Mouse (Mus musculus): ENCODE data around the gene Zscan5b. TPM values are rescaled to one million over a fixed set of nuclear protein-coding genes. Genes with fewer than 3 reads are reported as not detected.
"Not testable (repeated sequence)": the region's sequence is repeated elsewhere in the genome, so short reads cannot be mapped to it uniquely, and the experiment has no call there.

The Zscan5b gene
- polyA plus RNA-seq, 1 experiment from 2014 or later = not detected

- no peak for ATAC-seq (ENCODE audit: low FRiP score)
- no peak overlapping the region for H3K4me2 ChIP-seq
- H3K4me1 ChIP-seq (replicated peaks) = no peaks in the 10 kb centered on the region
- H3K4me3 ChIP-seq = no peak overlapping the region
- no peak overlapping the region for H3K27ac ChIP-seq
- no peaks in the 10 kb centered on the region for H3K27me3 ChIP-seq
- WGBS = 92% methylated on average over 5 of the region's 5 CpGs
- H3K36me3 ChIP-seq = no peaks in the 10 kb centered on the region
- no peaks in the 10 kb centered on the region for H3K9me3 ChIP-seq
- no peak overlapping the region for H3K9ac ChIP-seq
Measured at GRCm38 (mm10) chr7:6254451-6254850, 32.4 kb downstream of the Zscan5b start.

DNA sequence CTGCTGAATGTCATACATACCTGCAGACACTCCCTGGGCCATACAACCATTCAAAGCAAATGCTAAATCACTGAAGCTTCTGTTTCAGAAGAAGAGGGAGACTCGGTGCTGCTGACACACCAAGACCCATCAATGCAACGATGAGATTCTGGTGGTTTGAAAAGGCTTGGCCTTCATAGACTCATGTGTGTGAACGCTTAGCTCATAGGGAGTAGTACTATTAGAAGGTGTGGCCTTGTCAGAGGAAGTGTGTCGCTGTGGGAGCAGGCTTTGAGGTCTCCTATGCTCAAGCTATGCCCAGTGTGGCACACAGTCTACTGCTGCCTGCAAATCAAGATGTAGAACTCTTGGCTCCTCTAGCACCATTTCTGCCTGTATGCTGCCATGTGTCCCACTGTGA, 35.3 kb downstream of the Zscan5b start:
- Histone ChIP-seq H3K9ac (no peak overlapping the region), H3K4me1 (replicated peaks) (no peaks in the 10 kb centered on the region), H3K4me3 (no peak overlapping the region), H3K27ac (no peak overlapping the region), H3K4me2 (no peak overlapping the region), H3K36me3 (no peaks in the 10 kb centered on the region), H3K27me3 (no peaks in the 10 kb centered on the region), H3K9me3 (no peaks in the 10 kb centered on the region)
- ATAC-seq (ENCODE audit: low FRiP score) = no peak
- WGBS = 92% methylated on average over 4 of the region's 4 CpGs

- Histone ChIP-seq H3K9me3 (no peaks in the 10 kb centered on the region), H3K9ac (no peak overlapping the region), H3K4me2 (no peak overlapping the region), H3K4me1 (replicated peaks) (no peaks in the 10 kb centered on the region), H3K27ac (no peak overlapping the region), H3K4me3 (no peak overlapping the region), H3K36me3 (no peaks in the 10 kb centered on the region), H3K27me3 (no peaks in the 10 kb centered on the region)
- 28% methylated on average over 16 of the region's 16 CpGs for WGBS
- no peak for ATAC-seq (ENCODE audit: low FRiP score)
Measured at GRCm38 (mm10) chr7:6258232-6259220, 36.4 kb downstream of the Zscan5b start.

- not testable (repeated sequence) for H3K27me3 ChIP-seq
Measured at GRCm38 (mm10) chr7:6260004-6260403, 37.9 kb downstream of the Zscan5b start.

DNA sequence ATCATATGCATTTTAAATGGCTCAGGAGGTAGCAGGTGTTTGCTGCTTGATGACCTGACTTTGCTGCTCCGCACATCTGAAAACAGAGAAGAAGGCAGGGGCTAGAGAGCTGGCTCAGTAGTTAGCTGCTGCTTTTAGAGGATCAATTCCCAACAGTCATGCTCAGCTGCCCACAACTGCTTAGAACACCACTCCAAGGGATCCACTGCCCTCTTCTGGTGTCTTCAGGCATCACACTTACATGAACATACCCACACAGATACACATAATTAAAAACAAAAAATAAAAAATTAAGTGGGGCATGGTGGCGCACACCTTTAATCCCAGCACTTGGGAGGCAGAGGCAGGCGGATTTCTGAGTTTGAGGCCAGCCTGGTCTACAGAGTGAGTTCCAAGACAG, 40.0 kb downstream of the Zscan5b start:
- Histone ChIP-seq H3K9me3 (no peaks in the 10 kb centered on the region), H3K9ac (no peak overlapping the region), H3K36me3 (no peaks in the 10 kb centered on the region), H3K4me2 (no peak overlapping the region), H3K27me3 (no peaks in the 10 kb centered on the region), H3K4me3 (no peak overlapping the region), H3K27ac (no peak overlapping the region), H3K4me1 (replicated peaks) (no peaks in the 10 kb centered on the region)
- WGBS = 85% methylated on average over 3 of the region's 3 CpGs
- ATAC-seq (ENCODE audit: low FRiP score) = no peak

More at GRCm38 (mm10) chr7:6260004-6260403, 37.9 kb downstream of the Zscan5b start:
- H3K4me3 ChIP-seq; ATAC-seq (ENCODE audit: low FRiP score); H3K4me2 ChIP-seq; H3K27ac ChIP-seq; H3K4me1 ChIP-seq (replicated peaks); H3K36me3 ChIP-seq; H3K9ac ChIP-seq; H3K9me3 ChIP-seq: not testable (repeated sequence)
- WGBS = 44% methylated on average over 2 of the region's 2 CpGs

- H3K4me3 ChIP-seq = no peak overlapping the region
- ATAC-seq (ENCODE audit: low FRiP score) = no peak
- no peaks in the 10 kb centered on the region for H3K36me3 ChIP-seq
- H3K4me1 ChIP-seq (replicated peaks) = no peaks in the 10 kb centered on the region
- 90% methylated on average over 4 of the region's 4 CpGs for WGBS
- H3K9me3 ChIP-seq = no peaks in the 10 kb centered on the region
- H3K27me3 ChIP-seq = no peaks in the 10 kb centered on the region
- no peak overlapping the region for H3K9ac ChIP-seq
- no peak overlapping the region for H3K4me2 ChIP-seq
- H3K27ac ChIP-seq = no peak overlapping the region
Measured at GRCm38 (mm10) chr7:6262984-6263383, 40.9 kb downstream of the Zscan5b start.

GRCm38 (mm10) chr7:6265695-6266094, 43.6 kb downstream of the Zscan5b start:
- ATAC-seq (ENCODE audit: low FRiP score) = no peak
- Histone ChIP-seq H3K9me3 (no peaks in the 10 kb centered on the region), H3K4me2 (no peak overlapping the region), H3K36me3 (no peaks in the 10 kb centered on the region), H3K27ac (no peak overlapping the region), H3K27me3 (no peaks in the 10 kb centered on the region), H3K9ac (no peak overlapping the region), H3K4me1 (replicated peaks) (no peaks in the 10 kb centered on the region), H3K4me3 (no peak overlapping the region)
- WGBS = 65% methylated on average over 8 of the region's 8 CpGs

- no peaks in the 10 kb centered on the region for H3K9me3 ChIP-seq
- no peak overlapping the region for H3K4me3 ChIP-seq
- H3K9ac ChIP-seq = no peak overlapping the region
- H3K36me3 ChIP-seq = no peaks in the 10 kb centered on the region
- H3K4me2 ChIP-seq = no peak overlapping the region
- no peaks in the 10 kb centered on the region for H3K4me1 ChIP-seq (replicated peaks)
- no peak overlapping the region for H3K27ac ChIP-seq
- 64% methylated on average over 3 of the region's 3 CpGs for WGBS
- H3K27me3 ChIP-seq = no peaks in the 10 kb centered on the region
- no peak for ATAC-seq (ENCODE audit: low FRiP score)
Measured at GRCm38 (mm10) chr7:6277906-6278305, 55.8 kb downstream of the Zscan5b start.

DNA sequence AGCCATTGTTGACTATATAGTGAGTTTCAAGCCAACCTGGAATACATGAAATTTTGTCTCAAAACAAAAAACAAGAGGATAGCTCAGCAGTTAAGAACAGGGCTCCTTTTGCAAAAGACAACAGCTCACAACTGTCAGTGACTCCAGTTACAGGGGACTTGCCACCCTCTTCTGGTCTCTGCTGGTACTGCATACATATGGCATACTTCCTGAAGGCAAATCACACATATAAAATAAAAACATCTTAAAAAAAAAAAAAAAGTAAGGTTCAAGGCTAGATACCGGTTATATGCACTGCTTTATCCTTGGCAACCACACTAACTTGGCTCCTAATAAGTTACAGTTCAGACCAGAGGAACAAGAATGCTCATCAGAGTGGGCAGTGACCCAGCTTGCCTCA, 60.7 kb downstream of the Zscan5b start:
- H3K27me3 ChIP-seq = no peaks in the 10 kb centered on the region
- peaks cover 17% of the 10 kb centered on the region for H3K4me1 ChIP-seq (replicated peaks)
- no peak for ATAC-seq (ENCODE audit: low FRiP score)
- WGBS = 6% methylated on average over 1 of the region's 1 CpGs
- H3K9me3 ChIP-seq = no peaks in the 10 kb centered on the region
- peak overlapping the region; percentile 71; the same call in 1 of the 2 replicates for H3K9ac ChIP-seq
- H3K36me3 ChIP-seq = no peaks in the 10 kb centered on the region
- peak overlapping the region; percentile 47 for H3K4me3 ChIP-seq
- peak overlapping the region; percentile 54 for H3K4me2 ChIP-seq
- H3K27ac ChIP-seq = peak overlapping the region; percentile 93

GRCm38 (mm10) chr7:6283451-6284075, 61.5 kb downstream of the Zscan5b start:
- H3K9me3 ChIP-seq = no peaks in the 10 kb centered on the region
- peak overlapping the region; percentile 47 for H3K4me3 ChIP-seq
- peak overlapping the region; percentile 93 for H3K27ac ChIP-seq
- H3K4me2 ChIP-seq = peak overlapping the region; percentile 54
- 2% methylated on average over 23 of the region's 23 CpGs for WGBS
- H3K9ac ChIP-seq = peak overlapping the region; percentile 71
- peaks cover 25% of the 10 kb centered on the region for H3K4me1 ChIP-seq (replicated peaks)
- peak; percentile 69 for ATAC-seq (ENCODE audit: low FRiP score)
- H3K27me3 ChIP-seq = no peaks in the 10 kb centered on the region
- H3K36me3 ChIP-seq = no peaks in the 10 kb centered on the region

GRCm38 (mm10) chr7:6284442-6285012, 62.4 kb downstream of the Zscan5b start:
- H3K4me2 ChIP-seq = peak overlapping the region; percentile 54

DNA sequence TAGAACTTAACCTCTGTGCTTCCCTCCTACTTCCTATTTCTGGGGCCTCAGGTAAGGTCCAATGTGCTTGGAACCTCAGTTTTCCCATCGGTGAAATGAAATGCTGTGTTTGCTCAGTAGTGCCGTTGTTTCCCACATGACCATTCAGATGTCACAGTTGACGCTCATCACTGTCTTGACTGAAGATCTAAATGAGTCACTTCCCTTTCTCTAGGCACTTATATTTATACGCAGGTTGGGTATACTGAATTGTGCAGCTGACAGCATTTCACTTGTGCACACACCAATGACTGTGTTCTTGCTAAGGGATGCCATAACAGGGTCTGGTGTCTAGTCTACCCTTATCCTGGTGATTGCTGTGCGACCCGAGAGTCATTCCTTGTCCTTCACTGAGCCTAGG, 63.3 kb downstream of the Zscan5b start:
- peaks cover 31% of the 10 kb centered on the region for H3K4me1 ChIP-seq (replicated peaks)
- peaks cover 1% of the 10 kb centered on the region for H3K36me3 ChIP-seq
- no peaks in the 10 kb centered on the region for H3K27me3 ChIP-seq
- peak overlapping the region; percentile 58 for H3K4me3 ChIP-seq
- H3K27ac ChIP-seq = peak overlapping the region; percentile 90
- 91% methylated on average over 6 of the region's 6 CpGs for whole genome bisulfite sequencing
- no peak for ATAC-seq (ENCODE audit: low FRiP score)
- H3K4me2 ChIP-seq = peak overlapping the region; percentile 83
- H3K9me3 ChIP-seq = no peaks in the 10 kb centered on the region
- H3K9ac ChIP-seq = no peak overlapping the region

More at GRCm38 (mm10) chr7:6284442-6285012, 62.4 kb downstream of the Zscan5b start:
- Histone ChIP-seq H3K27me3 (no peaks in the 10 kb centered on the region), H3K9me3 (no peaks in the 10 kb centered on the region), H3K36me3 (no peaks in the 10 kb centered on the region), H3K4me1 (replicated peaks) (peaks cover 31% of the 10 kb centered on the region), H3K27ac (no peak overlapping the region), H3K9ac (no peak overlapping the region), H3K4me3 (no peak overlapping the region)
- ATAC-seq (ENCODE audit: low FRiP score) = no peak
- 85% methylated on average over 4 of the region's 4 CpGs for WGBS

Measured in hindbrain, embryonic 13.5 days (tissue).